Mouse (Mus musculus) intestine, embryonic 16.5 days (tissue): ENCODE results near the gene Prex1. TPM values are rescaled to one million over a fixed set of nuclear protein-coding genes. Genes with fewer than 3 reads are reported as not detected.

Experiments used
- ATAC-seq: fragments of 200-750 bp; cut with Nextera tagmentation; 2 replicates; pipeline ENCODE4 v1.8.0; 2017; ENCODE audit warnings: moderate TSS enrichment, moderate library complexity
- H3K27ac ChIP-seq: fragments of 300-500 bp; sonication (generic); 2 replicates; pipeline ENCODE4 v1.5.1; 2014; ENCODE audit warnings: mild to moderate bottlenecking, low read length
- H3K27me3 ChIP-seq: fragments of 300-500 bp; sonication (generic); replicated peaks from 2 replicates; pipeline ENCODE4 v1.6.1; 2014; ENCODE audit warnings: low read length, control low read depth, mixed read lengths; ENCODE audit not compliant: control insufficient read depth, insufficient read depth
- H3K36me3 ChIP-seq: fragments of 300-500 bp; sonication (generic); 2 replicates; pipeline ENCODE4 v1.6.1; 2014; ENCODE audit warnings: low read length, control low read depth; ENCODE audit not compliant: control insufficient read depth, insufficient read depth
- H3K4me1 ChIP-seq: fragments of 300-500 bp; sonication (generic); 2 replicates; pipeline ENCODE4 v1.6.1; 2014; ENCODE audit warnings: low read length, control low read depth, mixed read lengths; ENCODE audit not compliant: control insufficient read depth, insufficient read depth
- H3K4me2 ChIP-seq: fragments of 300-500 bp; sonication (generic); 2 replicates; pipeline ENCODE4 v1.6.1; 2014; ENCODE audit warnings: low read depth, low read length, control low read depth
- H3K4me3 ChIP-seq: fragments of 300-500 bp; sonication (generic); 2 replicates; pipeline ENCODE4 v1.5.1; 2014; ENCODE audit warnings: mild to moderate bottlenecking, low read length
- H3K9ac ChIP-seq: fragments of 300-500 bp; sonication (generic); 2 replicates; pipeline ENCODE4 v1.6.1; 2014; ENCODE audit warnings: low read depth, low read length
- H3K9me3 ChIP-seq: fragments of 300-500 bp; sonication (generic); 2 replicates; pipeline ENCODE4 v1.6.1; 2016; ENCODE audit warnings: low read length, control low read depth; ENCODE audit not compliant: control insufficient read depth
- WGBS: fragments of 180-500 bp; shearing (Covaris S2); extraction: QIAGEN DNeasy Blood & Tissue Kit; methylation state at CpG from one replicate; pipeline ENCODE4 v1.1.7; 2014; 5-methylcytosine and 5-hydroxymethylcytosine counted together
- polyA plus RNA-seq: library from polyadenylated mRNA; unstranded; fragments of >200 nt; fragmentation: Nextera tagmentation; extraction: Ambion mirVana; gene quantifications from 2 replicates; pipeline ENCODE4 v1.2.1, GENCODE M21; 2015

Gene Prex1
- polyA plus RNA-seq, 1 experiment from 2014 or later = 8.0 TPM

- H3K4me2 ChIP-seq = no peak overlapping the region
- H3K9me3 ChIP-seq = no peaks in the 10 kb centered on the region
- no peak overlapping the region for H3K4me3 ChIP-seq
- H3K9ac ChIP-seq = no peak overlapping the region
- no peak for ATAC-seq
- no peaks in the 10 kb centered on the region for H3K27me3 ChIP-seq
- peaks cover 15% of the 10 kb centered on the region for H3K4me1 ChIP-seq
- no peak overlapping the region for H3K27ac ChIP-seq
- no peaks in the 10 kb centered on the region for H3K36me3 ChIP-seq
- WGBS = 75% methylated on average over 12 of the region's 12 CpGs
Observed at GRCm38 (mm10) chr2:166661498-166661897, 52.1 kb downstream of the Prex1 start.

GRCm38 (mm10) chr2:166658380-166658779 is 55.3 kb downstream of the Prex1 start:
- Histone ChIP-seq H3K9me3 (no peaks in the 10 kb centered on the region), H3K4me1 (peaks cover 24% of the 10 kb centered on the region), H3K4me2 (no peak overlapping the region), H3K4me3 (no peak overlapping the region), H3K27ac (peak overlapping the region; percentile 62), H3K27me3 (no peaks in the 10 kb centered on the region), H3K9ac (no peak overlapping the region), H3K36me3 (no peaks in the 10 kb centered on the region)
- 52% methylated on average over 3 of the region's 3 CpGs for WGBS
- ATAC-seq = peak; percentile 45

- Histone ChIP-seq H3K4me3 (no peak overlapping the region), H3K9ac (0 out of 2 replicates have a peak overlapping the region, but pooled peaks have one; percentile 10), H3K4me1 (peaks cover 24% of the 10 kb centered on the region), H3K9me3 (no peaks in the 10 kb centered on the region), H3K36me3 (no peaks in the 10 kb centered on the region), H3K27ac (peak overlapping the region; percentile 62), H3K27me3 (no peaks in the 10 kb centered on the region), H3K4me2 (no peak overlapping the region)
- peak; percentile 49 for ATAC-seq
- WGBS = 54% methylated on average over 10 of the region's 10 CpGs
Observed at GRCm38 (mm10) chr2:166657451-166658011, 56.1 kb downstream of the Prex1 start.

GRCm38 (mm10) chr2:166656630-166657029 is 57.0 kb downstream of the Prex1 start:
- 69% methylated on average over 4 of the region's 4 CpGs for WGBS
- no peaks in the 10 kb centered on the region for H3K27me3 ChIP-seq

GRCm38 (mm10) chr2:166655727-166656520 is 57.7 kb downstream of the Prex1 start:
- Histone ChIP-seq H3K27me3 (no peaks in the 10 kb centered on the region), H3K36me3 (no peaks in the 10 kb centered on the region), H3K4me3 (no peak overlapping the region), H3K9ac (no peak overlapping the region), H3K9me3 (no peaks in the 10 kb centered on the region), H3K4me1 (peaks cover 27% of the 10 kb centered on the region), H3K27ac (peak overlapping the region; percentile 31; the same call in 1 of the 2 replicates), H3K4me2 (no peak overlapping the region)
- peak; percentile 47 for ATAC-seq
- 34% methylated on average over 11 of the region's 11 CpGs for WGBS

More at GRCm38 (mm10) chr2:166656630-166657029, 57.0 kb downstream of the Prex1 start:
- Histone ChIP-seq H3K9me3 (no peaks in the 10 kb centered on the region), H3K4me1 (peaks cover 27% of the 10 kb centered on the region), H3K36me3 (no peaks in the 10 kb centered on the region), H3K4me3 (no peak overlapping the region), H3K4me2 (no peak overlapping the region), H3K27ac (peak overlapping the region; percentile 62), H3K9ac (no peak overlapping the region)
- ATAC-seq = no peak

- Histone ChIP-seq H3K9me3 (no peaks in the 10 kb centered on the region), H3K4me3 (no peak overlapping the region), H3K27me3 (no peaks in the 10 kb centered on the region), H3K4me1 (peaks cover 27% of the 10 kb centered on the region), H3K27ac (peak overlapping the region; percentile 31; the same call in 1 of the 2 replicates), H3K4me2 (no peak overlapping the region), H3K9ac (no peak overlapping the region), H3K36me3 (no peaks in the 10 kb centered on the region)
- ATAC-seq = peak; percentile 22; the same call in 1 of the 2 replicates
- whole genome bisulfite sequencing = 79% methylated on average over 4 of the region's 4 CpGs
Observed at GRCm38 (mm10) chr2:166655308-166655707, 58.3 kb downstream of the Prex1 start.

- H3K9me3 ChIP-seq = no peaks in the 10 kb centered on the region
- H3K9ac ChIP-seq = no peak overlapping the region
- no peak overlapping the region for H3K4me3 ChIP-seq
- no peak overlapping the region for H3K4me2 ChIP-seq
- ATAC-seq = no peak
- no peaks in the 10 kb centered on the region for H3K36me3 ChIP-seq
- WGBS = 89% methylated on average over 4 of the region's 4 CpGs
- no peak overlapping the region for H3K27ac ChIP-seq
- peaks cover 27% of the 10 kb centered on the region for H3K4me1 ChIP-seq
- H3K27me3 ChIP-seq = no peaks in the 10 kb centered on the region
Observed at GRCm38 (mm10) chr2:166654875-166655274, 58.8 kb downstream of the Prex1 start.

- Histone ChIP-seq H3K9ac (no peak overlapping the region), H3K4me1 (peaks cover 23% of the 10 kb centered on the region), H3K27me3 (no peaks in the 10 kb centered on the region), H3K9me3 (no peaks in the 10 kb centered on the region), H3K4me2 (no peak overlapping the region), H3K27ac (no peak overlapping the region; the same call in 1 of the 2 replicates), H3K4me3 (no peak overlapping the region), H3K36me3 (no peaks in the 10 kb centered on the region)
- WGBS = 36% methylated on average over 5 of the region's 5 CpGs
- ATAC-seq = no peak
Observed at GRCm38 (mm10) chr2:166653564-166653963, 60.1 kb downstream of the Prex1 start.

- Histone ChIP-seq H3K27ac (no peak overlapping the region), H3K9me3 (no peaks in the 10 kb centered on the region), H3K27me3 (no peaks in the 10 kb centered on the region), H3K4me1 (peaks cover 17% of the 10 kb centered on the region), H3K4me3 (no peak overlapping the region), H3K4me2 (no peak overlapping the region), H3K36me3 (no peaks in the 10 kb centered on the region), H3K9ac (no peak overlapping the region)
- WGBS = 63% methylated on average over 4 of the region's 4 CpGs
- no peak for ATAC-seq
Observed at GRCm38 (mm10) chr2:166652672-166653071, 61.0 kb downstream of the Prex1 start.
